In genomic region chr19:14466020-14466419, GRCm38 (mm10) we compare ENCODE assay signal across 30 mouse cellular contexts.
DNase-seq lines count a peak whose midpoint lies in the region; ATAC-seq and TF ChIP-seq lines count a peak whose summit lies in the region.
"Had no signal": no experiment of that assay in that cellular context is flagged by ENCODE, and none has a peak within 500 bp of the region (broad histone marks: within the 10 kb centered on the region; RNA-seq: fewer than 3 reads in every experiment).

No protein-coding gene starts in this region.

- peak; percentile 51 for ATAC-seq in inflammation-experienced regulatory T-cells, adult 6 months
- ATAC-seq: forebrain, embryonic 14.5 days; liver, embryonic 12.5 days; liver, postnatal 0 days; lung, postnatal 0 days had no signal

- no peak overlapping the region for H3K27ac ChIP-seq in MEL (ENCODE audit: control insufficient read depth, low read depth, low read length)
- H3K27ac ChIP-seq: heart, adult 2 months; hindbrain, embryonic 13.5 days; layer of hippocampus, adult 2 months; liver, embryonic 12.5 days; midbrain, embryonic 12.5 days; stomach, postnatal 0 days had no signal

- DNase-seq in spleen, postnatal 36 days (ENCODE audit: low spot score in 2 of 2): peak; percentile 7 to 10
- no peak for DNase-seq in spleen, adult 18-20 months
- DNase-seq in A20 (ENCODE audit: low read depth, low spot score): peak; percentile 73
- peak; percentile 13 for DNase-seq in MEL (ENCODE audit: low read depth, low spot score)
- no peak for DNase-seq in frontal cortex, adult 2 months (ENCODE audit: extremely low spot score in 1 of 2, low spot score in 1 of 2)
- no peak for DNase-seq in adrenal gland, adult (ENCODE audit: inconsistent age in 2 of 2, low spot score in 1 of 2)
- DNase-seq in right cerebral cortex, postnatal 36 days (ENCODE audit: low spot score in 2 of 2): no peak
- DNase-seq: adrenal gland, postnatal 10 days; cerebellum, adult 8-10 months; cerebellum, postnatal 25 days; gastrocnemius, postnatal 25 days; heart, adult 2 months; heart, postnatal 4 days; kidney, adult 11 months; kidney, postnatal 25 days; layer of hippocampus, postnatal 36 days; left cerebral cortex, postnatal 4 days; liver, postnatal 0 days; lung, postnatal 4 days; thymus, adult 18-20 months had no signal

- no peak overlapping the region for H3K4me3 ChIP-seq in MEL (ENCODE audit: control insufficient read depth in 1 of 2, insufficient read depth in 1 of 2, low read depth in 2 of 2, low read length in 2 of 2)
- H3K4me3 ChIP-seq: heart, adult 2 months; heart, embryonic 12.5 days; hindbrain, embryonic 13.5 days; layer of hippocampus, adult 2 months; liver, embryonic 12.5 days; megakaryocyte, embryonic 14.5 days; midbrain, embryonic 12.5 days had no signal

- H3K36me3 ChIP-seq in MEL (ENCODE audit: control insufficient read depth in 1 of 2, insufficient read depth in 2 of 2, low read length in 2 of 2): no peaks in the 10 kb centered on the region; a peak in 1 of 4 replicates

- H3K4me1 ChIP-seq in MEL (ENCODE audit: control insufficient read depth in 1 of 2, insufficient read depth in 2 of 2, low read length in 2 of 2): no peaks in the 10 kb centered on the region
- H3K4me1 ChIP-seq: heart, embryonic 12.5 days; midbrain, embryonic 12.5 days had no signal

- TF ChIP-seq RAD21 in MEL (IDR thresholded peaks at IDR 0.05; ENCODE audit: low read depth, low read length): no peak

- H3K9ac ChIP-seq in MEL (ENCODE audit: control insufficient read depth, low read depth, low read length, poor library complexity, severe bottlenecking): no peak overlapping the region
- H3K9ac ChIP-seq: heart, embryonic 12.5 days; hindbrain, embryonic 13.5 days; liver, embryonic 12.5 days; liver, postnatal 0 days; midbrain, embryonic 12.5 days had no signal

- no peaks in the 10 kb centered on the region for H3K27me3 ChIP-seq in MEL (ENCODE audit: control insufficient read depth in 1 of 2, insufficient read depth in 2 of 2, low read length in 2 of 2)
- H3K27me3 ChIP-seq: hindbrain, embryonic 13.5 days; liver, embryonic 12.5 days; midbrain, embryonic 12.5 days had no signal

- no peak for TF ChIP-seq POLR2A in MEL (IDR thresholded peaks at IDR 0.05; ENCODE audit: control insufficient read depth in 1 of 2, insufficient read depth in 1 of 2, low read depth in 1 of 2, low read length in 2 of 2, poor library complexity in 1 of 2)

- TF ChIP-seq EP300 in MEL (IDR thresholded peaks at IDR 0.05; ENCODE audit: low read depth in 1 of 2, low read length in 2 of 2): no peak

- no peak for TF ChIP-seq CTCF in MEL (IDR thresholded peaks at IDR 0.05 in 2 of 3, conservative IDR thresholded peaks at IDR 0.05 in 1 of 3; ENCODE audit: control insufficient read depth in 1 of 3, insufficient read depth in 1 of 3, low read depth in 2 of 3, low read length in 3 of 3, poor library complexity in 1 of 3, severe bottlenecking in 1 of 3)

- no peaks in the 10 kb centered on the region for H3K79me2 ChIP-seq in MEL (ENCODE audit: control insufficient read depth, insufficient read depth, low read length, poor library complexity)

- no peaks in the 10 kb centered on the region for H3K9me3 ChIP-seq in MEL (replicated peaks; ENCODE audit: insufficient read depth, low read length)
- H3K9me3 ChIP-seq: heart, embryonic 12.5 days; hindbrain, embryonic 13.5 days; liver, embryonic 12.5 days; megakaryocyte, embryonic 14.5 days; midbrain, embryonic 12.5 days had no signal

TF ChIP-seq in MEL, 35 proteins besides CTCF, POLR2A, EP300 and RAD21:
- TF ChIP-seq RCOR1 (IDR thresholded peaks at IDR 0.05; ENCODE audit: low read depth, low read length) (no peak), BHLHE40 (IDR thresholded peaks at IDR 0.05; ENCODE audit: borderline replicate concordance, low read depth, low read length) (no peak)
TF ChIP-seq in MEL: peak in this region for 0.

Comparison
In these comparisons a context has a peak if more than half of its experiments do, and no peak if none do; other contexts are left out.
1. DNase-seq: peak in spleen, postnatal 36 days (2 of 2), A20 (single experiment) and MEL (single experiment); none in spleen, adult 18-20 months (0 of 2), frontal cortex, adult 2 months (0 of 2), adrenal gland, adult (0 of 2) and right cerebral cortex, postnatal 36 days (0 of 2).